Mouse (Mus musculus) telencephalon, adult 2 months (tissue): ENCODE measurements at regions not wholly inside any gene's neighbourhood (a gene's known extent, or its start where the extent isn't known, plus 50 kb on each side); places are given as distances from the start of the nearest gene placed in this dataset.

ENCODE experiments used
- DNase-seq: peaks from one replicate; pipeline ENCODE4 v3.0.0-alpha.2; 2011; ENCODE audit warnings: low read depth, low spot score

DNA sequence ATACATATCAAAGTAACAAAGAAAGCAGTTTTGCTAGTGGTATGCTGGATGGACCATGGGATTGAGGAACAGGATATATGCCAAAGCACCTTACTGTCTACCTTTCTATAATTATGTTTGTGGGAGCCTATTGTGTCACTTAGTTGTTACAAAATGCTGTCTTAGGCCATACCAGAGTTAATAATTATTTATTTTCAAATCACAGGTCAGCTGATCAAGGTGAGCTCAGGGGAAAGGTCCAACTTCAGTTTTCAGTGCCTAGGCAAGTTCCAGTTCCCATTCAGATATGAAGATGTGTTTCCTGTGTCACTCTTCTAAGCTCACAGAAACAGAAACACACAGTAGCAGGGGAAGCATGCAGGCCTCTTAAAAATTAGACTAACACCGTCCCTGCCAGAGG, 75.5 kb upstream of the Ell2 start:
- DNase-seq = no peak

DNA sequence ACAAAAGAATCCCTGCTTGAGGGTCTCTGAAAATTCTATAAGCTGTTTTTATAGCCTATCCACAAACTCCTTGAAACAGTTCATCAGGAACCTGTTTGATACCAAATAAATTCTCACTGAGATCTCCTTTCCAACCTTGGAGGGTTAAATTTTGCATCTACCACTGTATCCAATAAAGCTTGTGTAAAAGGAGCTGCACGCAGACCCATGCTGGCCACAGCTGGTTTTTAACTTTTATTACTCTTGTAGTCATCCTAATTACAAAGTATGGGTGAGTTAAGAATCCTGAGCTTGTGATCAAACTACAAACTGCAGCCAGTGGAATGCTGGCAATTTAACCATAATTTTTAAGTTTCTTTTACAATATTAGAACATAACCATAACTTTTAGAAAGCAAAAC, 59.0 kb upstream of the Ell2 start:
- no peak for DNase-seq

DNA sequence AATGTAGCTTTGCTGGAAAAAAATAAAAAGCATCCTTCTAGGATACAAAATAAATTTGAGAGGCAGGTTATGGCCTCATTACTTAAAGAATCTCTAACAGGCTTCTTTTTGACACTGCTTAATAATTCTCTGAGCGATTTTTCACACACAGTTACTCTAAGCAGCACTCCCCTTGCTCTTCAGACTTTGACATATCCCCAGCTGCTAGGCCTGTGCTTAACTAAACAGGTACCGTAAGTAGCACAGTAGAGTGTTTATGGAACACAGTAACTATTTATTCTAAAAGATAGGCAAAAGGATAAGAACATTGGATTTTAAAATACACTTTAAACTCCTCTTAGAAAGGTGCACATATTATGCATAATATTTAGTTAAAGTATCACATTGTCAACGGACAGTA, 54.6 kb upstream of the Ell2 start:
- no peak for DNase-seq

DNA sequence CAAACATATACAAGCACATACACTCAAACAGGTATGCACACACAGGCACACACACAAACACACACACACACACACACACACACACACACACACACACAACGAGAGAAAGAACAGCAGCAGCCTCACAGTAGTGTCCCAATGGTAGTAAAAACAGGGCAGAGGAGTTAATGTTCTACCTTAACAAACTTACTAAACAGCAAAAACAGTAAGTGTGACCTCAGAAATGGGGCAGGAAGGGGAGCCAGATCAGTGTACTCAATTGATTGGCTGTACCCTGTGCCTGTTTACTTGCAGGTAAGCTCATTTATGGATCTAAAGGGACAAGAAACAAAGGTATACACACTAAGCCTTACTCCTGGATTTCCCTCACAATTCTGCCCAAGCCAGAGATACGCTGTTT, 53.6 kb upstream of the Ell2 start:
- no peak for DNase-seq
